Mouse (Mus musculus) c-Kit-positive CD71-negative TER-119-negative erythroid progenitor cells, embryonic 14.5 days (primary cell): ENCODE data around the gene Carm1.

Source experiments
- DNase-seq: peaks from one replicate; pipeline ENCODE4 v3.0.0-alpha.2; 2013; ENCODE audit warnings: low read depth

Gene Carm1

DNA sequence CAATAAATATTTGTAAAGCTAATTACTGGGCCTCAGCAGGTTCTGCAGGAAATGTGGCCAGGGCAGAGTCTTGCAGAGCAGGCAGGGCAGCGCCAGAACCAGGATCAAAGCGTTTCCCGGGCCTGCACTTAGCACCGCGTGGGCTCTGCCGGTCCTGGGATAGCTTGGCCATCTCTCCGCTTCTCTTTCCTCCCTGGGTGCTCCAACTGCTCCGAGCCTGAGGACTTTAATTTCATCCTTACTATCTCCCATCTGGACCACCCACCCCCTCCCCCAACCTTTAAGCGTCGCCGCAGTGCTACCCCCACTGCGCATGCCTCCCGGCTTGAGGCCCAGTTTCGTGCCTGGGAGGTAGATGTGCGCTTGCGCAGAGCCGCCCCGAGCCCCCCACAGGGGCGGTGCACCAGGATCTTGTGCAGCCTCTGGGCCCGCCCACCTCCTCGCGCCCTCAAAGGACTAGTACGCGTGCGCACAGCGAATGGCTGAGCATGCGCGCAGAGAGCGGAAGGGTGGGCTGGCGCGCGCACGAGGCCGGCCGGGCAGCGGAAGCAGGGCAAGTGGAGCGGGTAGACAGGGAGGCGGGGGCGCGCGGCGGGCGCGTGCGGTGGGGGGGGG, 69.0 kb downstream of the Carm1 start, which contains the start of gene Smarca4:
Gene Smarca4 (plus strand): TSS at position 553 of the 615 bp plus-strand sequence.
- peak; percentile 100 for DNase-seq

DNA sequence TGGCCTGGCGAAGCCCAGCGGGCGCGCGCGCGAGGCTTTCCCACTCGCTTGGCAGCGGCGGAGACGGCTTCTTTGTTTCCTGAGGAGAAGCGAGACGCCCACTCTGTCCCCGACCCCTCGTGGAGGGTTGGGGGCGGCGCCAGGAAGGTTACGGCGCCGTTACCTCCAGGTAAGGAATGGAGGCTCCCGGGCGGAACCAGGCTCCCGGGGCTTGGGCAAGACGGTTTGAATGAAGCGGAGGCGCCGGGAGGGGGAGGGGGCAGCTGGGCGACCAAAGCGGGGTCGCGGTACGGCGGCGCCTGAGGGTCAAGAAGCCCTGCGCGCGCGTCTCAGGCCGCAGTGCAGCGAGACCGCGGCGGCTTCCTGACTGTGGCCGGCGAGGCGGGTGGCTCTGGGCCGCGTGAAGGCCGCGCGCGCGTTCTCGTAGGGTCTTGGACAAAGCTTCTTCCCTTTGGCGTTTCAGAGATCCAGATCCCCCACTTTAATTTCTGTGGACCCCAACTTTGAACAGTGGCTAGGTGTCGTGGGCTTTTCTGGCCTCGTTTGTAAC, 69.6 kb downstream of the Carm1 start:
- DNase-seq: peak; percentile 67

DNA sequence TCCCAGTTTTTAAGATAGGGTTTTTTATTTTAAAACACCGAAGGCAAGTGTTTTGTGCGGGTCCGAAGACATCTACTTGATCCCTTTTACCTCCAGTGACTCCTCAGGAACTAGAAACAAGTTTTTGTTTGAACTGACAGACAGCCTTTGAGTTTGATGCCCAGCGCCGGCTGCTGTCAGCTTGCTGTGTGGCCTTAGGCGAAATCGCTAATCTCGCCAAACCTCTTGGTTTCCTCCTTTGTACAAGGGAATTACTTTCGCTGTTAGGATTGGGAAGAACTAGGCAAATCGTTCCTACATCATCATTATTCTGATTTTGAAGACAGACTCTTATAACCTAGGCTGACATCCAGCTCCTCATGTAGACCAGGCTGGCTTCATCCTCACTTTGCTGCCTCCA, 70.4 kb downstream of the Carm1 start:
- no peak for DNase-seq

DNA sequence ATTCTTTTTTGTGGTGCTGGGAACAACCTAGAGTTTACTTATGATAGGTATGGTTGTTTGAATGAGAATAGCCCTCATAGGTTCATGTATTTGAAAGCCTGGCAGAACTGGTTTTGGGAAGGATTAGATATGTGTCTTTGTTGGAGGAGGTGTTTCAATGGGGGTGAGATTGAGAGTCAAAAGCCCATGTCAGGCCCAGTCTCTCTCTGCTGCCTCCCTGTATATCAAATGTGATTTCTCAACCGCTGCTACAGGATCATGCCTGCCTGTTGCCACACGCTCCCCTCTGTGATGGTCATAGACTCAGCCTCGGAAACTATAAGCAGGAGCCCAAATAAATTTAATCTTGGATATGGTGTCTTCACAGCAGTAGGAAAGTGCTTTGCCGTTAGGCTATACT, 73.5 kb downstream of the Carm1 start:
- DNase-seq: no peak

DNA sequence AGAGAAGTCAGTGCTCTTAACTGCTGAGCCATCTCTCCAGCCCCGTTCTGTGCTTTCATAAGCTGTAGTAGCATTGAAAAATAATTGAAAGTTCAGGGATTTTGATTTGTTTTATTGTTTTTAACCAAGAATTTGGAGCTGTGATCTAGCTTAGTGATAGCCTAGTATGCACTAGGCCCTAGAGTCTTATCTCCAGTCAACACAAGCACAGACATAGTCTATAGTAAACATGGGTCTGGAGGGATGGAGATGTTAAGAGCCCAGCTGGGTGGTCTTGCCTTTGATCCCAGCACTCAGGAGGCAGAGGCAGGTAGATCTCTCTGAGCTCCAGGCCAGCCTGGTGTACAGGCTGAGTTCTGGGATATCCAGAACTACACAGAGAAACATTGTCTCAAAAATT, 76.0 kb downstream of the Carm1 start:
- DNase-seq: no peak

DNA sequence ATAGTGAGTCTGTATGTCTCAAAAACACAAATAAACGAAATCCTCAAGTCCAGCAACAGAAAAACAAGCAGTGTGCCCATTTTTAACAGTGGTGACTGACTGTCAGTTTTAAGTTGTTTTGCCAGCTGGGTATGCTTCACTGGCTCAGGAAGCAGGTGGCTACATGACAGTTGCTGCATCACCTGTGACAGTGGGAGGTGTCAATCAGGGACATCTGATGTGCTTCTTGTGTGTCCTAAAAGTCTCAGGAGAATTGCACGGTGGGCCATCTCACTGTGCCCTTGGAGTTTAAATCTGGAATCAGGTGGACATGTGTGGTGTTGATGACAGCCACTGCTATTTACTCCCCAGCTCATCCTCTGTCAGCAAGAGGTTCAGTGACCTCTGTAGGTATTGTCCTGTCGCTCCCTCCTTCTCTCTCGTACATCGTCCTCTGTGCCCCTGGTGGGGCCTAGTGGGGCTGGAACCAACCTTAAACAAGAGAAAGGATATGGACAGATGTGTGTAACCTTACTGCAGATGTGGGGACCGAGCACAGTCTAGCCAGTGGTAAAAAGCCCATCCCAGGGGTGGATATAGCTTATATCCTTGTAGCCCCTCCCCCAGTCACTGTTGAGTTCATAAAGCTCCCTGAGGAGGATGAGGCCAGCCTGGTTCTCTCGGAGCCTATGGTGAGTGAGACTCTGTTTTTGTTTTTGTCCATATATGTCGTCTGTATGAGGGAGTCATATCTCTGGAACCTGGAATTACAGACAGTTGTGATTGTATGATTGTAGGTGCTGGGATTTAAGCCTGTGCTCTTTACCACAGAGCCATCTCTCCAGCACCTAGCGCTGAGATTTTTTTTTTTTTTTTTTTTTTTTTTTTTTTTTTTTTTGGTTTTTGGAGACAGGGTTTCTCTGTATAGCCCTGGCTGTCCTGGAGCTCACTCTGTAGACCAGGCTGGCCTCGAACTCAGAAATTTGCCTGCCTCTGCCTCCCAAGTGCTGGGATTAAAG, 78.9 kb downstream of the Carm1 start:
- no peak for DNase-seq

DNA sequence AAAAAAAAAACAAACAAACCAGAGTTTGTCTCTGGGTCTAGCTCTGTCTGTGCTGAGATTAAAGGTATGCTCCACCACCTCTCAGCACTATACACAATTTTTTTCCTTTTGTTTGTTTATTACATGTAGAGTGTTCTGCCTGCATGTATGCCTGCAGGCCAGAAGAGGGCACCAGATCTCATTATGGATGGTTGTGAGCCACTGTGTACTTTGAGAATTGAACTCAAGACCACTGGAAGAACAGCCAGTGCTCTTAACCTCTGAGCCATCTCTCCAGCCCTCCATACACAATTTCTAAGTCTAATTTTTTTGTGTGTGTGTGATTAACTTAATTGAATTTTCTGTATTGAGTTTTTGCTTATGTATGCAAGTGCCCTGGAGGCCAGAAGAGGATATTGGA, 79.9 kb downstream of the Carm1 start:
- no peak for DNase-seq

DNA sequence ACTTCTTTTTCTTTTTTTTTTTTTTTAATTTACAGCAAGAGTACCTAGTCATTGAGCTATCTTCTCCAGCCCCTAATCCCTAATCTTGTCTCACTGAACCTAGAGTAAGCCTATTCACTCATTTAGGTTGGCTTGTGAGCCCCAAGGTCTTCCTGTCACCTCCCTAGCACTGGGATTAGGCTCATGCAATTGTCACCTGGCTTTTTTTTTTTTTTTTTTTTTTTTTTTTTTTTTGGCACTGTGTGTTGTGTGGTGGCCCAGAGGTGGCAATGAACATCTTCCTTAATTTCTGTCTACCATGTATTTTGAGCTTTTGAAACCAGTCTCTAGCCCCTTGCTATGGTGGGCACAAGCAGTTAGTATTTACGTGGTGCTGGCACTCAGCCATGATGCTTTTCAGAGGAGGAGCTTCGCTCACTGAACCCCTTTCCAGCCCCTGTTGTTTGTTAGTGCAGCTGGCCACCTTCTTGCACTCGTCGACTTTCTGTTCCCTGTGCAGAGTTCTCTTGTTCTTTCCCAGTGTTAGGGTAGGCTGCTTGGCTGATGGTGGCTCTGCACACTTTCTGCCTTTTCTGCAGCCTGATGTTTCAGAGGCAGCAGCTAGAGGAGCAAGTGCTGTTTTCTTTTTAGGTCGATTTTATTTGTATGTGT, 80.6 kb downstream of the Carm1 start:
- no peak for DNase-seq

DNA sequence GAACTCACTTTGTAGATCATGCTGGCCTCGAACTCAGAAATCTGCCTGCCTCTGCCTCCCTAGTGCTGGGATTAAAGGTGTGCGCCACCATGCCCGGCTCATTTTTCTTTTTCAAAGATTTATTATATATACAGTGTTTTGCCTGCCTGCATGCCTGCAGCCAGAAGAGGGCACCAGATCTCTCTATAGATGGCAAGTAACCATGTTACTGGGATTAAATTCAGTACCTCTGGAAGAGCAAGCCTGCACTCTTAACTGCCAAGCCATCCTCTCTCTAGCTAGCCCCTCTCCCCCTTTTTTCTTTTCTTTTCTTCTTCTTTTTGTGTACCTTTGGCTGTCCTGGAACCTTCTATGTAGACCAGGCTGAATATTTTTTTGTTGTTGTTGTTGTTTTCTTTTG, 84.0 kb downstream of the Carm1 start:
- DNase-seq: no peak

DNA sequence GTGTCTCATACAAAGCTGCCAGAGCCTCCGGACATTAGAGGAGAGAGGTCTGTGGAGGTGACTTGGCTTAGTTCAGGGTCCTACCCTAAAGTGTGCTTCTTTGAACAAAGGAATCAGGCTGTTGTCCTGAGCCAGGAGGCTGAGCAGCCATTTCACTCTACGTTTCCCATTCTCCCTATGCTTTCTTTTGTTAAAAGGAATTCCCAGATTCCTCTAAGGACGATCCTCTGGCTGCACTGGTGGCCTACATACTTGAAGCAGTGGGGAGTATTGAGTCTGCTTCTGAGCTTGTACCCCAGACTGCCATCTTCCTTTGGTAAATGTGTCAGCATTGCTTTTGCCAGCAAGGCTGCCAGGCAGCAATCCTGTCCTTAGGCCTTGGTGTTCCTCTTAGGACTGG, 86.4 kb downstream of the Carm1 start:
- DNase-seq: no peak

DNA sequence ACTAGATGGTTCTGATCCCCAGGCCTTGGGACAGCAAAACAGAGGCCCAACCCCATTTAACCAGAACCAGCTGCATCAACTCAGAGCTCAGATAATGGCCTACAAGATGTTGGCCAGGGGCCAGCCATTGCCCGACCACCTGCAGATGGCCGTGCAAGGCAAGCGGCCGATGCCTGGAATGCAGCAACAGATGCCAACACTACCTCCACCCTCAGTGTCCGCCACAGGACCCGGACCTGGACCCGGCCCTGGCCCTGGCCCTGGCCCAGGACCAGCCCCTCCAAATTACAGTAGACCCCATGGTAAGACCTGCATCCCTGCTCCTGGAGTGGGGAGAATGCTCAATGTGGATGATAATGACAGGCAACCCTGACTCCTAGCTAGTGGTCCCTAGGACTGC, 88.9 kb downstream of the Carm1 start:
- no peak for DNase-seq

DNA sequence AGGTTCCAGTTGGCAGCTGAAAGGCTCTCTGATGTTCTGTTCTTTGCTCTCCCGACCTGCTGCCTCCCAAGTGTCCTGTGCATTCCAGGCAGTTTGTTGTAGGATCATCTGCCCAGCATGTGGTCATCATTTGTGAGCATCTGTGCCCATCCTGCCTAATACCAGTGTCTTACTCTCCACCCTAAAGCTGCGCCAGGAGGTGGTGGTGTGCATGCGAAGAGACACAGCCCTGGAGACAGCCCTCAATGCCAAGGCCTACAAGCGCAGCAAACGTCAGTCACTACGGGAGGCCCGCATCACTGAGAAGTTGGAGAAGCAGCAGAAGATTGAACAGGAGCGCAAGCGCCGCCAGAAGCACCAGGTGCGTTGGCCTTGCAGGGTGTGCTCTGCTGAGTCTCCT, 92.3 kb downstream of the Carm1 start:
- DNase-seq: no peak
